Mouse (Mus musculus) spleen, adult 18-20 months (tissue): ENCODE measurements at regions not wholly inside any gene's neighbourhood (a gene's known extent, or its start where the extent isn't known, plus 50 kb on each side); places are given as distances from the start of the nearest gene placed in this dataset.

Experiments
- DNase-seq, 2 experiments: peaks; one replicate each; pipeline ENCODE4 v3.0.0; 2022; ENCODE audit warnings: mixed read lengths in 2 of 2

DNA sequence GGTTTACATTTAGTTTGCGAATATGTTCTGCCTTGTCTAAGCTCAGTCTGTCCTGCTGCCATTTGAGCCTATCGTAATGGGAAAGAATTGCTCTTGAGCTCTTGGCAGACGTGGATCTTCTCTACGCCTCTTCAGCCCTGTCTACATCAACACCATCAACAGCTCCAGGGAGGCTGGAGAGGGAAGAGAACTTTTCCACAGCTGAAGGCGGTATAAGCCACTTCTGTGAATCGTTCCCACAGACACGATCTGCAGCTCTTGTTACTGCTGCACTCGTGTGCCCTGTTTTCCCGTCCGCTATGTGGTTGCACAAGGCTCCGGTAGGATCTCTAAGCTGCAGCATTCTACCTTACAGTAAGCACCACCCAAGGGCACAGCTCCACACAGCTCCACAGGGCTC lies 128.5 kb upstream of the Cadm1 start:
- no peak for DNase-seq

DNA sequence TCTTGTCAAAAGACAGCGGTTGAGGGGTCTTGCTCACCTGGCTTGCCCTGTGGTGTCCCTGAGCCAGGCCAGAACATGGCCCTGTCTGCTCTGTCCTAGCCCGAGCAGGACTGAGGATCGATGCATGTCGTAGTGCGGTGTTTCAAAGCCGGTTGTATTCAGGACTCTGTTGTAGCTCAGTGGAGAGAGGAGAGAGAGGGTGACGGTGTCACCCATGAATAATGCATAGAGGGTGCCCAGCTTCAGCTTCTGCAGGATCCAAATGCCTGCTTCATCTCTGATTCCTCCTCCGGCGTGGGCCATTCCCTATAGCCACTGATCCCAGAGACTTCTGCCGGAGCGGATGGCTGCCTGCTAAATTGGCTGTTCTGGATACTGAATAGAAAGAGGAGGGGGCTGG lies 126.7 kb upstream of the Cadm1 start:
- DNase-seq = no peak

DNA sequence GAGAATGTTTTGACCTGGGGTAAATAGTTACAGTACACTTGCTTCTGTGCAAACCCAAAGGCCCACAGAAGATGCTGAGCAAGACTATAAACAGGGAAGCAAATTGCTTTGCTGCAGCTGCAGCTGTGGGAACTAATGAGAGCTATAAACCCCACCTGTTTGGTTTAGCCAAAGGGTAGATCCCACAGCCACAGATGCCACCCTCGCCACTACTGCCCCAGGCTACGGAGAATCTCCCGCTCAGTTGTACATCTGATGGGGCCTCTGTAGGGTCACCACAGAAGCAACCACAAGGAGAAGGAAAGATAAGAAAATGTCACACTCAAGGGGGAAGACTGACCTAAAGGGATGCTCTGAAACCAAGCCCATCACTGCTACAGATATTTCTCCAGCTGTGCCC lies 125.2 kb upstream of the Cadm1 start:
- no peak for DNase-seq

DNA sequence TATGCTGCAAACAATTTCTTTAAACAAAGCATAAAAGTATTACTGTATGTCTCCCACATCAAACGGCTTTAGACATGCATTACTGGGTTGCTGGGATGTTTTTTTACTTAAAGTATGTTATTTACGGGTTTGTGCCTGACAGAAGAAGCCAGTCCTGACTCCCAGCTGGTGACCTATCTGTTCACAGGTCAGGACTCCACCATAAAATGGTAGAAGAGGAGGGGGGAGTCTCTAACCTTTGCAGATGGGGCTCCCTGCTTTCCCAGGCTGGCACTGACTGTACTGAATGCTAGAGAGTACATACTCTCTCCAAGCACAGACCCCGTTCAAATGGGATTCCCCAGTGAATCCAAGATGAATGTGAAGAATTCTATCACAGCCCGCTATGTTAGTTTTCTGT lies 124.4 kb upstream of the Cadm1 start:
- no peak for DNase-seq

DNA sequence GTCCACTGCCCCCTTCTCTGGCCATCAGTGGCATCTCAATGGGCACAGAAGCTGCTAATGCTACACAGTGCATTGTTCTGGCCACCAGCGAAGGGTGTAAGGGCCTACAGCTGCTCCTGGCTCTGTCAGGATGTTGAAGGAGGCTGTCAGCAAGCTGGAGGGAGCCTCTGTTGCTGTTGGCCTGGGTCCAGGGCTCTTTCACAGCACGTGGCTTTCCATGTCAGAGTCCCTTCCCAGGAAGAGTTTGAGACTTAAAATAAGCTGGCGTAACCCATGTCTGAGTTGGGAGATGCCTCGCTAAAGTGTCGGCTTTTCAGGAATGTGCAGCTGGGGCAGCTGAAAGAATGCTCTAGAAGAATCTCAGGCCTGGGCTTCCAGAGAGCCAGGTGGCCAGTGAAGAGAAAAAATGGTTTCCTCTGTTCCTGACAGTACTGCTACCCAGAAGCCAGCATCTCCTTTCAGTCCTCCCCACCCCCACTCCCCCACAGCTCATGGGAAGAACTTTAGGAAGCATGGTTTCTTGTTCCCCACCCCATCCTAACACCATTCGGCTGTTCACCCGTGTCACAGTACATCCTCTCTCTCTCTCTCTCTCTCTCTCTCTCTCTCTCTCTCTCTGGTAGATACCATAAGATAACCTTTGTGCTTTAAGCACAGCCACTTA lies 122.8 kb upstream of the Cadm1 start:
- DNase-seq = no peak

DNA sequence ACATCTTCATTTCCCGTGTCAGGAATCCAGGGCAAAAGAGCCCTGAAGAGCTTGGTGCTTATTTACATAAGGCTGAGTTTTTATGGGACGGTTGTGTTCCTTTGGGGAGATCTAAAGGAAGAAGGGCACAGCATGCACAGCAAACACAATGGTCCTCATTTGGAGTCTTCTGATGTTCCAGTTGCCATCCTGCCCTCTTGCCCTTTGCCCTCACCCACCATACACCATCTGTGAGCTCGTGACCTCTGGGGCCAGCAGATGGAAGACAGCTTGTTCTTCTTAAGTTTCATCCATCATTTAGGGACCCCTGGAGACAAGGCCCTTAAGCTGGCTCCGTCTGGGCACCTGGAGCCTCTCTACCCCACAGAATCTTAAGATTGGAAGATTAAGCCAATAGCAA lies 121.9 kb upstream of the Cadm1 start:
- no peak for DNase-seq

DNA sequence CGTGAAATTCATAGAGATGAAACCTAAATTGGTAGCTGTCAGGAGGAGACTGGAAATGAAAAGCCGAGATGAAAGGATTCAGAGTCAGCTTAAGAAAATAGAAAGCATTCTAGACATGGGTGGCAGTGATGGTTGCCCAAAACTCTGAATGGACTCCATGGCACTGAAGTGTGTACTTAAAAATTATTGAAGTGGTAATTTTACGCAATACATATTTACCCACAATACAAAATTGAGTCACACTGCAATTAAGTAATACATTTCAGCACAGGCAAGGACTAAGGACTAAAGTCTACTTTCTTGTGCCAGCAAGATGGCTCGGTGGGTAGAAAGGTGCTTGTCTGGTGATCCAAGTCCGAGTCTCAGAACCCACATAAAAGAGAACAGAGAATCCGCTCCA lies 120.4 kb upstream of the Cadm1 start:
- DNase-seq = no peak

DNA sequence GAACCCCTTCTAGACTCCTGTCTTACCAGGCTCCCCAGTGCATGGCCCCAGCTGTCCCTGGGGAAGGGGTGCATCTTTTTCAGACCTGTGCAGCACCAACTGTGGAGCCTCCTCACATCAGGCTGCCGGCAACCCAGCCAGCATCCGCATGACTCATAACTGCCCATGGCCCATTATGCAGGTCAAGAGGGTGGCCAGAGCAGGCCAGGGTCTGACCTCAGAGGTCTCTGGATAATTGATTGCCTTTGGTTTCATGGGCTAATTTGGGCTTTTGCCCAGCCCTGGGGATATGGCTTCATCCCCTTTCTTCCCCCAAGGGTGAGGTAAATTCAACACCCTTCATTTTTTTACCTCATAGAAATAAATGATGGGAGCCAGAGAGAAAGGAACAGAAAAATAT lies 117.2 kb upstream of the Cadm1 start:
- DNase-seq = no peak

DNA sequence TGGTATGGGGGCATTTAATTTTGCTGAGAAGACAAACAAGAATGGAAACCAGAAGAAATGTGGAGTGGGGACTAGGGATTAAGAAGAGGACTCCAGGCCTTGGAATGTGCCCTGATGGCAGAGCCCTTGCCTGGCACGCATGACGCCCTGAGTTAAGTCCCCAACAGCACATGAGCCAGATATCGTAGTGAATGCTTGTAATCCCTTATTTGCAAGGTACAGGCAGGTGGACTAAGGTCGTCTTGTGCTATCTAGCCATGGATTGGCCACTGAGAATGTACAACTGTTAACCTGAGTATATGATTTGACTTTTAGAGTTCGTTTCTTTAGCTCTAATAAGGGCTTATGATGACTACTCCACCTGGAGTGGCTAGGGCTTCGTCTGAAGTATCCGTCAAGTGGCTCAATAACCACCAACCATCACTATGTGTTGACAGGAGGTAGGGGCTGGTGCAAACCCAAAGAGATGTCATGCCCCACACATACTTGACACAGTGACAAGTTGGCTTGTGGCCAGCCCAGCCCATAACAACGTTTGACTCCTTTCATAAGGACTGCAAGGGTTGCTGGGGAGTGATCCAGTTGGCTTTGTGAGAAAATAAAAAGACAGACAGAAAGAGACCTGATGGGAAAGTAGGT lies 115.5 kb upstream of the Cadm1 start:
- no peak for DNase-seq

DNA sequence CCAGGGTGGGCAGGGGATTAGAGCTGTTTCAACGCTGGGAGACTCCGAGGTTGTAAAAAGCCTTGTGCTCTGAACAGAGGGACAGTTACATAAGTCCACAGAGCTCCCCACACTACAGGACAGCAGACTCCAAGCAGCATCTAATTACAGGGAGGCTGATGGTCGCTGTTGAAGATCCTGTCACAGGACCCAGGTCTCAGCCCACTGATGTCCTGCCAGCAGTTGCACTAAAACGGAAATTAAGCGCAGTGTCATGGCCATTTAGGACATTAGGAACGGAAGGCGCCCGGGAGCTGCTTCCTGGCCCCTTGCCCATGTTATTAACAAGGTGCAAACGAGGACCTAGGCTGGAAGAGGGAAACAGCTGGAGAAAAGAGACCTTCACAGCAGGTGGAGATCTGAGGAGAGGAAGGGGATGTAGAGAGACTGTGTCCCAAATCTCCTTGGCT lies 107.8 kb upstream of the Cadm1 start:
- DNase-seq = no peak

DNA sequence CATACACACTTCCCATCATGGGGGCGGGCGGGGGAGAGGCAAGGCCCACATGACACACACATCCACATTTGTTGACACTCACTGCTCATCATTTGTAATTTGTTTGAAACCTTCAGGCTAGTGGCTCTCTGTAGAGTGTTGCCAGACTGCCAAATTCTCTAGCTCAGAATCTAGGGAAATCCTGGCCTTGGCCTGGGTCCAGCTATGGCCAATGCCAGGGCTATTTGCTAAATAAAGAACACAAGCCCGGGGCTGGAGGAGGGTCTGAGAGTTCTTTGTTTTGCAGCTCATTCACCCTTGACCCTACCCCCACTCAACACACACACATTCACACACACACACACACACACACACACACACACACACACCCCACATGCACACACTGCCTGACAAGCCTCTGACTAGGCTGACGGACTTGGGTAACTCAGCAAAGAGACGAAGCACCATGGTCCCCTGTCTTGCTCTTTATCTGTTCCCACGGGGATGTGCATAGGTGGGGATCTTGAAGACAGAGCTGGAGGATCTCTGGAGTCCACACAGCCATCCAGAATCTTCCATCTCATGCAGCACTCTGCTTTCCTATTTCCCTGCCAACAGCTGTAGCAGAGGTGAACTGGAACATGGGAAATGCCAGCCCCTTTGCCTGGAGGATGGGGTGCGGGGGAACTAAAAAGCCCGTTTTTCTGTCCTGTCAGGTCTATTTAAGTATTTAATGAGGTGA lies 107.1 kb upstream of the Cadm1 start:
- DNase-seq = peak; percentile 7 to 11

DNA sequence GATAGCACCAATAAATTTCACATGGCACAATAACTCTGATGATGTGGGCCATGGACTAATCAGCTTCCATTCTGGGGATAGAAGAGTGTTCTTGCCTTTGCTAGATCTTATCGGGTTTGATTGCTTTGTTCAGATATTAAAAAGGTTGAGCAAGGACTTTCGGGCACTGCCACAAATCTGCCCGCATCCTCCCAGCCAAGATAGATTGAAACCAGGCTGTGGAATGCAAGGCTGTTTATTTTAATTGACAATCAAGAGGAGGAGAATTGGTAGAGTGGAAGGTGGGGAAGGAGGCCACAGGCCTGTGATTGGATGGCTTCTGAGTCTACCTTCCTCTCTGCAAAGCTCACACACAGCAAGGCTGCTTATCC lies 106.5 kb upstream of the Cadm1 start:
- no peak for DNase-seq

DNA sequence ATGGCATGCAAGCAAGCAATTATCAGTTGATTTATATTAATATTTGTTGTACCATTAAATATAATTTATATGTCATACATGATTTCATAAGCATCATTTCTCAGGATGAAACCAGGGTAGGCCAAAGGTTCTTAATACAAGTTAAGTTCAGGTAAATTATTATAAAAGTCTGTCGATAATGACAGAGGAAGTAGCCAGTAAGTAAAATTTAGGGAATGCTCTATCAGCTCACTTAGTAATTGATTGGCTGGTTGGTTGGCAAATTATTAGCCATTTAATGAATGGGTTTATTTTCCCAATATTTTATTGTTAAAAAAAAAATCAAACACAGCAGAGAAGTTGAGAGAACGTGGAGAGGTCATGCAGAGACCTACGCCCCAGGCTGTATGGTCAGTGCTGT lies 105.8 kb upstream of the Cadm1 start:
- DNase-seq = no peak

DNA sequence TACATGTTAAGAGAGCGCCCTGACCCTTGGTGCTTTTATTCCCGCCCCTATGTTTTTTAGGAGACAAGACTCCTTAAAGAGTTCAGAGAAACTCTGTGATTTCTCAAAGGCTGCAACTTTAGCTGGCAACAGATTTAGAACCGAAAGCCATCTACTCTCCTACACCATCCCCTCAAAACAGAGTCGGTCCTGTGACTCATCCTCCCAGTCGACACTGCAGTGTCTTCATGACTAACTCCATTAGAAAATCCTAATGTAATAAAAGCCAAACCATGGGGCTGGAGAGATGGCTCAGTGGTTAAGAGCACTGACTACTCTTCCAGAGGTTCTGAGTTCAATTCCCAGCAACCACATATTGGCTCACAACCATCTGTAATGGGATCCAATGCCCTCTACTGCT lies 103.3 kb upstream of the Cadm1 start:
- DNase-seq = no peak

DNA sequence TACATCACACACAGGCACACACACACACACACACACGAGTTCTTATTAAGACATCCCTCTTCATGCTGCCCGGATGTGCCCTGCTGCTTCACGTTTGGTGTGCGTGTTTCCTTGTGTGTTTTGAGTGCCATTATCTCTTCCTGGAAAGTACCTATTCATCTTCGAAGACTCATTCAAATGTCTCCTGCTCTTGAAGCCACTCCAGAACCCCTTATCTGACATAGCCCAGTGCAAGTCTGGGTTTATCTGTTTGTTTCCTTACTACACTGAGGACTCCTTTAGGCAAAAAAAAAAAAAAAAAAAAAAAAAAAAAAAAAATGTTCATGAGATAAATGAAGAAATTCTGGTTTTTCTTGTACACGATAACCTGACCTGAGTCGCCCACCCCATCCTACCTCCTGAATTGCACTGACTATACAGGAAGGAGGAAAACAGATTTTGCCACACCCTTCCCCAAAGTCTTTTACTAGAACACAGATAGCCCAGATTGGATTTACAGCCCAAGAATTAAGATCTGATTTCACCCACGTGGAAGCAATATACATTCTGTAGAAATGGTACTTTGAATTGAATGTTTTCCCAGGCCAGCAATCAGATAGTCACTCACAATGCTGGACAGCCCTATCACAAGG lies 101.1 kb upstream of the Cadm1 start:
- DNase-seq = no peak

DNA sequence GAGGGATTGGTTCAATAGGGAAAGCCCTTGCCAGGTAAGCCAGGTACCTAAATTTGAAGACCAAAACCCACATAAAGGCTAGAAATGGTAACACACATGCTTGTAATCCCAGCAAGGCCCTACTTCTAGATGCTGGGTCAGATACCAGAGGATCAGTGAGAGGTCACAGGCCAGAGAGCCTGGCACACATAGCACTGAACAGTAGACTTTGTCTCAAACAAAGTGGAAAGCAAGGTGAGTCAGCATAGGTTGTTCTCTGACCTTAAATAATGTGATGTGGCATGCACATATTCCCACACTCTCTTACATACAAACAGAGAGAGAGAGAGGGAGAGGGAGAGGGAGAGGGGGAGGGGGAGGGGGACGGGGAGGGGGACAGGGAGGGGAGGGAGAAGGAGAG lies 100.3 kb upstream of the Cadm1 start:
- DNase-seq = no peak

DNA sequence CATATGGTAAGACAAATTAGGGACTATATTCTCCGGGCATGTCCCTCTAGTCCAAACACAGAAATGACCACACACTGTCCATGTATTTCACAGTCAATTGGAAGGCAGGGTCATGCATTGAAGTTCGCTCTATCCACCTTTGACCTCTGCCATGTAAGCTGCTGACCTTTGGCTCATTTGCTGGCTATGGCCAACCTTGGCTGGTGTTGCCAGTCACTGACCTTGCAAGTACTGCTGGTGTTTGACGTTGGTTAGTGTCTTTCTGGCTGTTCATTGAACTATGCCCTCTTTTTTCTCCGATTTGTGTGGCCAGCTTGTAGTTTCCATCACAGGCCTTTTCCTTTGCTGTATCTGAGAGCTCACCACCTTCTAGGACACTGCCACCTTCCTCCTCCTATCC lies 97.3 kb upstream of the Cadm1 start:
- DNase-seq = no peak

DNA sequence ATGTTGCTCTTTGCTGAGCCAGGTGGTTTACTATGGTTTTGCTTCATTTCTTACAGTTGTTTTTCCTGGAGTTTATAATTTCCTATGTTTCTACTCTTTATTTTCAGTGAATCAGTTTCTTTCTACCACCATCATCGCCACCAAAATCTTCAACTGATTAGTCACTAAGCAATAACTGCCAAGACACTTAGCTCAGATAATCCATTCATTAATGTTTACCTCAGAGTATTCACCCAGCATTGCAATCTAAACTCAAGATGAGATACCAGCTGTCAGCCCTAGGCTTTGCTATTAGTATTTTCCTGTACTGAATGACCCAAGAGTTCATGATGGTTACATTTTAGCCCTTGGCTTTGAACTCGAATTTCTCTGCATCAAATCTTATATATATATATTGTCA lies 96.8 kb upstream of the Cadm1 start:
- DNase-seq = no peak

DNA sequence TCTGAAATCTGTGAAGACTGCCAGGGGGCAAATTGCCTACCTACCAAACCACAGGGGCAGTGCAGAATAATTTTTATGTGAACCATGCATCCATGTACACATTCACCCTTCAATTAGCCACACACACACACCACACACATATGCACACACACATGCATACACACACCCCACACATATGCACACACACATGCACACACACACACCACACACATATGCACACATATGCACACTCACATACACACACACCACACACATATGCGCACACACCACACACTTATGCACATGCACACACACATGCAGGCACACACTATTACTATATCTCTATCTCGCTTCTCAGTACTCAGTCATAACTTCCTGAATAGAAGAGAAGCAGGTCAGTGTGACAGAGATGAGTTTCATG lies 95.9 kb upstream of the Cadm1 start:
- DNase-seq = no peak

DNA sequence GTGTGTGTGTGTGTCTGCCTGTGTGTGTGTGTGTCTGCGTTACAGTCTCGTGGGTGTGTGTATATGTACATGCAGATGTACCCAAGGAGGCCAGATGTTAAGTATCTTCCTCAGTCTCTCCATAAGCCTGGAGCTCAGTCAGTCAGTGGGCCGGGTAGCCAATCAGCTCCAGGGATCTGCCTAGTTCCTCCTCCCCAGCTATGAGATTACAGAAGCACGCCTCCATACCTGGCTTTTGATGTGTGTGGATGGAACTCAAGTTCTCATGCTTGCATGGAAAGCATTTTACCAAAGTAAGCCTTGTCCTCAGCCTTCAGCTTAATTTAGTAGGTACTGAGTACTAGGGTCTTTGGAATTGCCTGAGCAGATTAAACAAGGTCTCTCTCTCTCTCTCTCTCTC lies 91.0 kb upstream of the Cadm1 start:
- DNase-seq = no peak

DNA sequence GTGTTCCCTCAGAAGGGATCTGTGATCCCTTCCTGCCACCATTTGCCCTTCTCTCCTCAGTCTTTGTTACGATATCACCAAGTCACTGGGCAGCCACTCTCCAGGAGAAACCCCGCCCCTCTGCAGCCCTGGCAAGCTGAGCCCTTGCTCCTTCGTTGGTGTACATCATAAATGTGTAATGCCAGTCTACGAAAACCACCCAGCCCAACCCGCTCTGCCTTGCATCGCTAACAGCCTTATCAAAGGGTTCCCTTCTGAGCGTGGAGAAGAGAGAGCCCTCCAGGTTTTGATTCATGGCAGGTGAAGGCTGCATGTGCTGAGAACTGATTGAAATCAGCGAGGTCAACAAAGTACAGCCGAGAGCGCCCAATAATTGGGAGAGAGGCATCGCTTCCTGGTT lies 90.5 kb upstream of the Cadm1 start:
- no peak for DNase-seq

DNA sequence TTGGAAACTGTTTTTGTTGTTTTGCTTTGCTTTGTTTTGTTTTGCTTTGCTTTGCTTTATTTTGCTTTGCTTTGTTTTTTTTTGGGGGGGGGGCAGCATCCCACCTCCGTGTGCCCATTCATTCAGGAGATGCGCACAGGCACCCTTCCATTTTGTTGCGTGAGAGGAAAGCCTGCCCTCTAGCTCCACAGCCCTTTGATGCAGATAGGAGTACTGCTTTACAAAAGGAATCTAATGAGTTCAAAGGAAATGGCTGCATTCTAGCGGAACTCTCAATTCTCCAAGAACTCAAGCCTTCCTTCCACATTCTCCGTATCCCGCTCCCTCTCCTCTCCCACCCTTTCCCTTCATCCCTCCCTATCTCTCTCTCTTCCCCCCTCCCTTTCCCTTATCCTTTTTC lies 89.8 kb upstream of the Cadm1 start:
- DNase-seq = no peak

DNA sequence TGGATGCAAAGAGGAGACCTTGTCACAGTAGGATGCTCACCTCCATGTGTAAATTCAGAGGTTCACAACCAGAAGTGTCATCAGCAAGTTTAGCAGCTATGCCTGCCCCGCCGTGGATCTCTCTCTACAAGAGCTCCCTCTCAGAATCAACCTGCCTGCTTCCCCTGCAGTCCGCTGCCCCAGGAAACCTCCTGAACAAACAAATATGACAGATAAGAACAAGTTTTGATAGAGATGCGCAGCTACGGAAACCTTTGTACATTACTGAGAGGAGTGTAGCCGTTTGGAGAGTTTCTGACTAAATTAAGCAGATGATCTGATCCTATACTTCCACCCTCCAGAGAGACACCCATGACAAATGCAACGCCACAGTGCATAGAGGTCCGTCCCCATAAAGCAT lies 88.8 kb upstream of the Cadm1 start:
- no peak for DNase-seq

DNA sequence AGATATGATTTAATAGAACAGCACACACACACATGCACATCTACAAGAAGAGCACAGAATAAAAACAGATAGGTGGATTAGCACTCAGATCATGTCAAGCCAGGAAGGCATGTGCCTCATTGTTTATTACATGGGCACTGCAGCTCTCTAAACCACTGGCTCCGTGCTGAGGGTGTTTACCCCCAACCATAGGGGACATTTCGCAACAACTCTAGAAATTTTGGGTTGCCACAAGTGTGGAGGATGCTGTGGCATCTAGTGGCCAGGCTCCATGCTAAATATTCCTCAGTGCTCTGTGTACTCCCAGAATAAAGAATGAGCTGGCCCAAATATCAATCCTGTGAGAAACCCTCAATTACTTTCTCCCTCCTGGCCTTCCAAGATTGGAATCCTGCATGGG lies 85.8 kb upstream of the Cadm1 start:
- no peak for DNase-seq
